Mouse (Mus musculus) small intestine, adult 2 months (tissue): Measurements from ENCODE around the gene Noct.

ENCODE experiments used
- CTCF ChIP-seq: fragments of 200-500 bp; IDR thresholded peaks from 2 replicates; pipeline ENCODE4 v1.5.1; 2012; ENCODE audit warnings: low read depth, mild to moderate bottlenecking, control low read depth, inconsistent platforms, low read length, moderate library complexity, mixed read lengths; ENCODE audit not compliant: insufficient replicate concordance, insufficient read length; ENCODE audit errors: extremely low read depth
- POLR2A ChIP-seq: fragments of 200-500 bp; IDR thresholded peaks from 2 replicates; pipeline ENCODE4 v1.6.1; 2012; ENCODE audit warnings: low read depth, mild to moderate bottlenecking, control low read depth, inconsistent platforms, low read length, moderate library complexity

DNA sequence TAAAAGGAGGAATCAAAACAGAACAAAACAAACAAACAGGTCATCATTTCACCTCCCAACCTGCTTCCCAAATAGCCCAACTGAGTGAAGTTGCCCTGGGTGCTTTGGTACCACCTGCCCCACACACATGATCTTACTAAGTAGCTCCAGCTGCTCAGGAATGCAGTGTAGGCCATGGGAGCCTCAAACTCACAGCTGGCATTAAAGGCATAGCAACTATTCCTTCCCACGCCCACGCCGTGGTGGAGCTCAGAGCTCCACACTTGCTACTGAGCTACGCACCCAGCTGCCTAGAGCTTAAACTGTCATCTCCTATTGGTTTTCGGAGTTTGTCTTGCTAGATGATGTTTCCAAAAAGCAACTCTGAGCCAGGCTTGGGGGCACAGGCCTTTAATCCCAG is 5.0 kb upstream of the Noct start:
- TF ChIP-seq POLR2A (no peak), CTCF (no peak)
